Mouse (Mus musculus) R1 (cell line): ENCODE data around the gene Acr.

ENCODE experiments used
- DNase-seq: peaks from one replicate; pipeline ENCODE4 v3.0.0-alpha.2; 2018; ENCODE audit warnings: low read depth, low spot score

The Acr gene

DNA sequence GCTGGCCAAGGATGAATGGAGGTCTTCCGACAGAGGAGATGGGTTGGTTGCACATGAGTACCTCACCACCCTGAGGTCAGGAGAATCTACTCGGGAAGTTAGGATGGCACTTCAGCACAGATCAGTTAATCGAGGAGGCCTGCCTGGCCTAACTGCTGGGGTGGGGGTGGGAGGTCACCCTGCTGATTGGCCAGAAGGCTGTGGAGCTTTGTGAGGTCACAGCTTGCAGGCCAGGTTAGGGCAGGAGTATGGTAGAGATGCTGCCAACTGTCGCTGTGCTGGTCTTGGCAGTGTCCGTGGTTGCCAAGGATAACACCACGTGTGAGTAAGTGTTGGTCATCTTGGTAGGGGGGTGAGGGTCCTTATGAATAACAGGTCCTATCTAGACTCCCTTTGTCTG, at the start of gene Acr:
Gene Acr (plus strand): TSS at position 213 of the 400 bp plus-strand sequence.
- DNase-seq = no peak

DNA sequence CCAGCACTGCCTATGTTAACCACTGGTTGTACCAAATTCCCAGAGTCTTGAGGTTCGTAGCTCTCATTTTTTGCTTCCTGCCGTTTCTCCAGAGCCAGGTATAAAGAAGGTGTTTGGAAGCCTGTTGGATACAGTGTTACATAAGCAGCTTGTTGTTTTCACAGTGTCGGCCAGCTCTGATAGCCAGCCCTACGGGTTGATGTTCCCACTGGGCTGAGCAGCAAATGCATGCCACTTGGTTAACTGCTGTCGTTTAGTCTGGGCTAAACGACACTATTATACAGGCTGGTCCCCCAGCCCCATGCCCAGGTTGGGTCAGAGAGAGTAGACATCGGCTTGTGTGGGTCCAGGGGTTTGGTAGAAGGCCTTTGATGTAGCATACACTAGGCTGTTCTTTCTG, 46.2 kb upstream of the Acr start:
- no peak for DNase-seq

DNA sequence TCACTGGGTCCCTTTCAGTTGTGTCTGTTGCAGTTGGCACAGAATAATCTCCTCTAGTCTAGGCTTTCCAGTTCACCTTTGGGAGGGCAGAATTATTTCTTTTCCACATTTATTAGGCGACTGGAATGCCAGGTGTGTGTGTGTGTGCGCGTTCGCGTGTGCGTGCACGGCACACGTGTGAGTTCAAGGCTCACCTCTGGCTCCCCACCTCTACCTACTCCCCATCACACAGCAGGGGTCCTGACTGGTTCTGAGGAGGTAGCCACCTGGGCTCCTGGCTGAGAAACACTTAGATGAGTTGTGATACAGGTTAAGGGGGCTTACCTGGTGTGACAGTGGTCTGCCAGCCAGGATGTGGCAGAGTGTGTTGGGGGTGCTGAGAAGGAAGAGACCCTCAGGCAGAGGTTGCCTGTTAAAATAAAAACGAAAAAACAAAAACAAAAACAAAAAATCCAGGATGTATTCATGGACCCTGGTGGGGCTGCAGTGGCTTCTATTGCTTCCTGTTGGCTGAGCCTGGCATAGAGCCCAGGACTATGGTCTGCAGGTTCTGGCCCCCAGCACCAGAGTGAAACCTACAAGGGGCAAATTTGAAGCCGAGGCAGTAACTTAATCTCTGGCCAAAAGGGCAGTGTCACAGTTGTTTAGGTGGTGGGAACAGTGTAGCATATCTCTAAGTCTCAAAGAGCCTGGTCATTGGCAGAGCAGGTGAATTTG, 45.4 kb upstream of the Acr start:
- no peak for DNase-seq

DNA sequence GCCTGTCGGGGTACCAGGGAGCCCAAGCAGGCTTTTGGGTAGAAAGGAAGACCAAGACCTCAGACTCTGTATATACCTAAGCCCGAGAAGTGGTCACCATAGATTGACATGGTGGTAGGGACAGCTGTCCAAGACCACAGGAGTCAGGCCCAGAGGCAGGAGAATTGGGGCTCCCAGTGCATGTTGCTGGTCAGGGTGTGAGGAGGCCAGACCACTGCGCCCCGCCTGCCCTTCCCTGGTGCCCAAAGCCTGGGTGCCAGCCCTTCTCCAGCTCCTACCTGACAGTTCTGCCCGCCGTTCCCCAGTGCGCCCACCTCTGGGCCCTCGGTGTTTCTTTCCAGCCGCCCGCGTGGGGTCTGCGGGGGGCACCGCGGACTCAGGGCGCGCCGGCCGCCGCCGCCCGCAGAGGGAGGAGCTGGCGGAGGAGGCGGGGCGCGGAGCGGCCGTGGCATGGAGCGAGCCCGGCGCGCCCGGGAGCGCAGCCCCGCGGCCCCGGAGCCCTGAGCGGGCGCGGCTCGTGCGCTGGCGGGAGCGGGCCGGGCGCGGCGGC, 44.8 kb upstream of the Acr start:
- no peak for DNase-seq

DNA sequence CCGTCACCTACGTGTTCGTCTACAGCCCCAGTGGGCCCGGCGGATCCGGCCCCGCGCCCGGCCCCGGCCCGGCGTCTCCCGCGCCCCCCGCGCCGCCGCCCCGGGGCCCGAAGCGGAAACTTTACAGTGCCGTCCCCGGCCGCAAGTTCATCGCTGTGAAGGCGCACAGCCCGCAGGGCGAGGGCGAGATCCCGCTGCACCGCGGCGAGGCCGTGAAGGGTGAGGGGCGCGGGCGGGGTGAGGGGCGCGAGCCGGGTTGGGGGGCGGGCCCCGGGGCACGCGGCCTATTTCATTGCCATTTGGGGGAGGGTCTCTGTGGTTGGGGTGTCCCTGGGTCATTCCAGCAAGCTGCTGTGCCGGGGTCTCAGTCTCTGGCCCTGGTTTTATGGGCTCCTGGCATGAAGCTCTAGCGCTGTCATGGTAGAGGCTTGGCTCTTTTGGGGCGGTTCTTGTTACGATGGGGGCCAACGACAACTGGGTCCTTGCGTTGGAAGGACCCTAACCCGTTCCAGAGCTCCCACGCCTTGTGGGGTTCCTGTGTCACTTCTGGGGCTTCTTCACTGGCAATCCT, 44.0 kb upstream of the Acr start:
- DNase-seq = peak; percentile 28

DNA sequence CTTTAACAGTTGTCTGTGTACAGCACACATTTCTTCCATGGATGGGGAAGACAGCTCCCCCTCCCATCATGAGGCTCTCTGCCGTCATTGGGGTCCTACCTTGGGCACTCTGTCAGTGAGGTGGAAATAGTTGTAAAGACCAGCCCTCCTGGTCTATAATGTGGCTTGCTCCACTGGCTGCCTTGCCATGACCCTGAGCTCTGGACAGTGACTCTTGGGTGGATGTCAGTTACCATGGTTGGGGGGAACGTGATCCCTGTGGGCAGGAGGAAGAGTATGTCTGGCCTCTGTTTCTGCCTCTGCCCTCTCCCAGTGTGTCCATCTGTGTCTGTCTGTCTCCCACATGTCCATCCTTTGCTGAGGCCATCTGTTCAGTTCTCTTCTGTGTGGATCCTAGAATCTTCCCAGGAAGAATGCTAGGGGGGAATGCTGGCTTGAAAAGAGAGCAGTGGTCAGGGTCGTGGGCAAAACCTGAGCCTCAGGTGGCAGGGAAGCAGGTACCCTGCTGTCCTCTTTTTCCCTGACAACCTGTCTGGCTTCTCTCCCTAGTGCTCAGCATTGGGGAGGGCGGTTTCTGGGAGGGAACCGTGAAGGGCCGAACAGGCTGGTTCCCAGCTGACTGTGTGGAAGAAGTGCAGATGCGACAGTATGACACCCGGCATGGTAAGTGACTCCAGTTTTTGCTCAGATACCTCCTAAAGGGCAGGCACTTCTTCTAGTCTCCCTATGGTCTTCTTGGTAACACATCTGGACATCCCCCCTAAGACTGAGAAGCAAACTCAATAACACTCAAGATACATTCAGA, 43.3 kb upstream of the Acr start:
- no peak for DNase-seq

DNA sequence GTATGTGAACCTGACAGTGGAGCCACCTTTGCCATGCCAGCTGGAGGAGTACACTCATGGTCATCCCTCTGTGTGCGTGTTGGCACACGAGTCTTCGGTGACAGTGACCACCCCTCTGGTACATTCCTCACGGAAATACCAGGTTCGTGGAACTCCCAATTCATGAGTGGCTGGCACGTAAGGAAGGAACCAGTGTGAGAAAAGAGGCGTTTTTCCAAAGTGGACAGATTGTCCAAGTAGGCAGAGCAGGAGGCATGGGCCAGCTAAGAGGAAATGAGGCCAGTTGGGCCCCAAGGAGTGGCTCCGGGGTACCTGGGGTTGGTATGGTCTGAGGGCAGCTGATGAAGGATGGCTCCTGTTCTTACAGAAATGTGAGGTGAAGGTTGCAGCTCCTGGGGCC, 42.7 kb upstream of the Acr start:
- no peak for DNase-seq

DNA sequence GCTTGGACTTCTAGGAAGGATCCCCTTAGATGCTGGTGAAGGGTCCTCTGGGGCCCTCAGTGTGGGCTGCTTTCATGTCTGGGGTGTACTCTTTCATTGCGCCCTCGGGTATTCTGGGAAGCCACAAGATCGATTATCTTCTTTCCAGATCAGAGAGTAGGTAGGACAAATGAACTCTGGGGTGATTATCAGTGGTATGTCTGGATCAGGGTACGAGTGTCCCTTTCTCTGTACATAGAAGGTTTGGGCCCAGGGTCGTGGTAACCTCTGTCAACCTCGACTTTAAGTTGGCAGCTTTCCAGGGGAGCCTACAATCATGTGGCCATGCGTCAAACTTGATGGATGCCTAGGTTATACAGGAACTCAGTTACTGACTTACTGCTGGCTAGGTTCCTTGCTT, 42.2 kb upstream of the Acr start:
- DNase-seq = no peak

DNA sequence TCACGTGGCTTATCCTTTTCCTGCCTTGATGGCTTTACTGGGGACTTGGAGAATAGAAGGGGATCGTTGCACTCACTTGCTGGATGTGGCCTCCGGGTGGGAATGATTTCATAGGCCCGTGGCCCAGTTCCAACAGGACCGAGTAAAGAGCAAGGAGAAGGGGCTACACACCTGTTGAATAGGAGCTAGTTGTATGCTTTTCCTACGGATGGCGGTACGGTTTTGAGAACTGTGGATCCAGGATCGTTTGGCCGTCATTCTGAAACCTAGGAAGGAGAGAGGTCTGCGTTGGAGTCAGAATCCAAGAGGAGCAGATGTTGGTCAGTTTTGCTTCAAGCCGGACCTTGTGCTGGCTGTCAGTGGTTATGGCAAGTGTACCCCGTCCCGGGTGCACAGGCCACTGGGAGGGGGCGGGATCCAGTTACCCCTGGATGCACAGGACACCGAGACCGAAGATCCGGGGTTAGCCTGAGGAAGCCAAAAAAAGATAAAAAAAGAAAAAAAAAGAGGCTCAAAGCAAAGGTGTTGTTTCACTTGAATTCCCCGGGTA, 41.3 kb upstream of the Acr start:
- no peak for DNase-seq

DNA sequence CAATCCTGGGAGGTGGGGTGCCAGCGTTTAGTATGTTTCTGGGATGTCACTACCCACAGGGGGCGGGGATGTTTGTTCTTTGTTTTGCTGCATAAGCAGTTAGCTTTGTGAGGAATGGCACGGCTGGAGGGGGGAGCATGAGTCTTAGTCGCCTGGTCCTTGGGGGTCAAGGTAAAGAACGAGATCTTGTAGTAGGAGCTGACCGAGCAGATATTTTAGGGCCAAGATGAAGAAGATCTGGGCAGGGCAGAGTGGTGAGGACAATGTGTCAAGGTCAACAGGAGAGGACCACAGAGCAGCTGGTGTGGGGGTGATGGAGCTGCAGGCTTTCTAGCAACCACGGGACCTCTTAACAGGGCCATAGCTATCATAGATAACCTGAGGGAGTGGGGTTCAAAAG, 40.7 kb upstream of the Acr start:
- DNase-seq = no peak

DNA sequence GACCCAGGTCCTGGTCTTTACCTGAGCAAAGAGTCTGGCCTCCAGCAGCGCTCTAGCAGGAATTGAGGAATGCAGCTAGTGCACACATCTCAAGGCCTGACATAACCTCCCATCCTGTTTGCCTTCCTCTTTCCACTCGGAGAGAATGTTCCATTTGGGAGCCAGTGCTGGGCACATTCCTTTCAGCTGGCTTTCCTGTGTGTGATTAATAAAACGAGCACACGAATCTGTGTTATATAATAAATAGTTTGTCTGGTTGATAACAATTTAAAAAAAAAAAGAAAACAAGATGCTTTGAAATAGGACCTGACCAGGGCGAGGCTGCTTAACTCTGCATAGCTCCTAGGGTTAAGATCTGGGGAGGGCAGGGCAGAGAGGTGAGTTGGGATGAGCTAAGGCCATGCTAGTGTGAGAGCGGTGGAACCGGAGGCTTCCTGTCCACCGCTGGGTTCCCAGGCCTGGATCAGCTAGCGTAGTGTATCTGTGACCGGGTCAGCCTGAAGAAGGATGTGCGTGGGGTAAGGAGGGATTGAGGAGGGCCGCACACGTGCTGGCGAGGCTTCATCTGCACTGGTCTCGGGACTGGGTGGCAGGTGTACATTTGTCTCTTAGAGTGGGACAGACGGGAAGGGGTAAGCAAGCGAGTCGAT, 39.8 kb upstream of the Acr start:
- DNase-seq = no peak

DNA sequence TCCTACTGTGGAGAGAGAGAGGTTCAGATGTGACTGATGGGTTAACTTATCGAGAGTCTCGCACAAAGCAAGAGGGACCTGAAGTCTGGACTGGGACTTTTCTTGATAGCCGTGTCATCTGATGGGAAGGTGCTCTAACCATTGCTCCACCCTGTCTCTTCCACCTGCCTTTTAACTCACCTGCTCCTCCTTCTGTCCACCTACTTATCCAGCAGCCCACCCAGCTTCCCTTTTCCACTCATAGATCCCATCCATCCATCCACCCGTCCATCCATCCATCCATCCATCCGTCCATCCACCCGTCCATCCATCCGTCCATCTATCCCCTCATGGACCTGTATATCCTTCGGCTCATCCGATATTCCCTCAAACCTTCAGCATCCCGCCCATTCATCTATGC, 39.2 kb upstream of the Acr start:
- DNase-seq = no peak

DNA sequence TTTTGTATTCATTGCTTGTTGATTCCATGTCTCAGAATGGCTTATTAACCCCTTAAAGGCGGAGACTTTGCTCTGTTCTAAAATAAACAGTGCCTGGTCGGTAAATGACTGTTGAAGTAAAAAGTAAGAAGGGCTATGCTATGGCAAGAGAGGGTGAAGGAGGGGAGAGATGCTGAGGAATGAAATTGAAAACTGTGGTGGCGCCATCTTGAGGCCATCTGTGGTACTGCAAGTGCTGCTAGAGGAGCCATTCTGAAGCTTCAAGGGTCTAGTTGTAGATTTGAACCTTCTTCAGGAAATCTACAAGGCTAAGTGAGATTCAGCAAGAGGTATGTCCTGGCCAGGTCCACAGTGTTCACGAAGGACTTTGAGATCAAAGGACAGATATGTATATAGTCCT, 37.8 kb upstream of the Acr start:
- DNase-seq = peak; percentile 64

DNA sequence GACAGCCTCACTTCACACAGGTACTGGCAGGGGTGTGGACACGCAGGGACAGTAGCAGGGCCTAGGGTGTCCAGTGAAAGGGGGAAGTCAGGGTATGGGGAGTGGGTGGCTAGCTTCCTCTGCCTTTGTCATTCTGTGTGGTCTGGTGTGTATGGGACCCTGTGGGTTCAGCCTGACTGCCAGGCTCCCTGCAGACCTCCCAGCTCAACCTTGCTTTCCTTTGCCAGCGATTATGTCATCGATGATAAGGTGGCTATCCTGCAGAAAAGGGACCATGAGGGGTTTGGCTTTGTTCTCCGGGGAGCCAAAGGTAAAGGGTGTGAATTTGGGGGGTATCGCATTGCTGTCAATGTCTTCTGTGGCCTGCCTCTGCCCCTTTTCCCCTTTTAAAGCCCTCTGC, 36.7 kb upstream of the Acr start:
- DNase-seq = no peak

DNA sequence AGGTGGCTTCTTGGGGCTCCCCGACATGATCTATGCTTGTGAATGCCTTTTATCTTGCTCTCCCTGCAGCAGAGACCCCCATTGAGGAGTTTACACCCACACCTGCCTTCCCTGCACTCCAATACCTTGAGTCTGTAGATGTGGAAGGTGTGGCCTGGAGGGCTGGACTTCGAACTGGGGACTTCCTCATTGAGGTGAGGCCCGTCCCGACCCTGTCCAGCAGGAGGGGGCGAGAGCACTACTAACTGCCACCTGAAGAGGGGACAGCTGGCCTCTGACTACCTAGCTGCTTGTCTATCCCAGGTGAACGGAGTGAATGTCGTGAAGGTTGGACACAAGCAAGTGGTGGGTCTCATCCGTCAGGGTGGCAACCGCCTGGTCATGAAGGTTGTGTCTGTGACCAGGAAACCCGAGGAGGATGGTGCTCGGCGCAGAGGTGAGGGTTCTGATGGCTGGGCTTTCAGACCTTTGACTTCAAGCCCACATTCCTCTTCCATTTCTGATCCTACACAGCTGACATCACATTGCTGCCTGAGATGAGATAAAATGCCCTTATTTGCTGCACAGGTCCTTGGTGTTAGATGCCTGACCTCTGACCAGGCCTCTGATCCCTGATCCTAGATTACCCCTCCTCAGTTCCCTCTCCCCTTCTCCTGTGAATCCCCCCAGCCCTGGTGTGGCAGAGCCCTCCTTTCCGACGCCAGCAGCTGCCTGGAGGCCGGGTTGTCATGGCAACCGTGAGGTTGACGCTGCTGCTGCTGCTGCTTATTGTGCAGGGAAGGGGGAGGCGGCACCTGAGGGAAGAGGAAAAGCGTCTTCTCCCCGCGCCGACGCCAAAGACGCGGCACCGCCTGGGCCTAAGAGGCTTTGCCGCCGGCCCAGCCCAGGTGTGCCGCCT, 35.9 kb upstream of the Acr start:
- DNase-seq = peak; percentile 87

DNA sequence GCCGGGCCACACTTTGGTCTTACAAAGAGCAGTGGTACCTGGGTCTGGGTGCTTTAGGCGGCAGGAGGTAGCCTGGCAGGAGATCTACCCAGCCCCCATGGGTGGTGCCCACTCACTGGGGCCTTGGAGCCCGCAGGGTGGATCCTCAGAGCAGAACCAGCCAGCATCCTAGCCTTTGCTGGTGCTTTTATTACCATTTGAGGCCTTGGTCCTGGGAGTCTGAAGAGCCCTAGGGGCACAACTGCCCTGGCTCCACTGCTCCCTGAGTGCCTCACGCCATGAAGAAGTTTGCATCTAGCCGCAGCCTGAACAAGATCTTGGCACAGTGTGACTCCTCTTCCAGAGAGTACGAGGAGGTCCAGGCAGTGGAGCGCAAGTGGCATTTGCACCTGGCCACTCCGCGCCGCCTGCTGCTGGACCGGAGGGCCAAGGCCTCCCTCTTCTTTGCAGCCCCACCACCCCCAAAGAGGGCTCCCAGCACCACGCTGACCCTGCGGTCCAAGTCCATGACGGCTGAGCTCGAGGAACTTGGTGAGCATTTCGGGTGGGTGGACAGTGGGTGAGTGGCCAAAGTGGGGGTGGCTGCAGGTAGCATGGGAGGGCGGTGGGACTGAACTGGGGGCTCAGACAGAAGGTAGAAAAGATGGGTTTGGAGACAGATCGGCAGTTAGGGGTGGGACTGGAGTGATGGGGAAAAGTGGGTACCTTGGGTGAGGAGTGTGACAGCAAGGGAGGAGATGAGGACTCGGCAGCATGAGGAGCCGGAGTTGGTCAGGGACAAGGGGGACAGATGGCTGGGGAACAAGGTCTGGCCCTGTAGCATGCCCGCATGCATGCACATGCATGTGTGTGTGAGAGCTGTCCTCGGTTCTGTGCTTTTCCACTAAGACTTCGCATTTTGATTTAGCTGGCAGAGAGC, 34.9 kb upstream of the Acr start:
- DNase-seq = no peak

DNA sequence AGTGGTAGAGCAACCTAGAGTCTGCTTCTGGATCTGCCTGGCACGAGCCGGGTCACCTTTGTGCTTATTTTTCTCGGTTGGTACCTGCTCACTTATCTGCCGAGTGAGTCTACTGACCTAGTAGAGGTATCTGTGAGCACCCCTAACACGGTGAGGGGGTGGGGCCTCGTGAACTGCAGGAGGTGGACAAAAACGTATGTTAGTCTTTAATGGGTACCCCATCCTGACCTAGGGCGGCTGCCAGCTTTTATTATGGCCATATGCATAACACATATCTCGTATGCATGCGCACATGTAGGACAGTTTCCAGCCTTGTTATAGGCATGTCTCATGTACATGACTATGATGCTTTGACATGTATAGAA, 34.3 kb upstream of the Acr start:
- DNase-seq = no peak

DNA sequence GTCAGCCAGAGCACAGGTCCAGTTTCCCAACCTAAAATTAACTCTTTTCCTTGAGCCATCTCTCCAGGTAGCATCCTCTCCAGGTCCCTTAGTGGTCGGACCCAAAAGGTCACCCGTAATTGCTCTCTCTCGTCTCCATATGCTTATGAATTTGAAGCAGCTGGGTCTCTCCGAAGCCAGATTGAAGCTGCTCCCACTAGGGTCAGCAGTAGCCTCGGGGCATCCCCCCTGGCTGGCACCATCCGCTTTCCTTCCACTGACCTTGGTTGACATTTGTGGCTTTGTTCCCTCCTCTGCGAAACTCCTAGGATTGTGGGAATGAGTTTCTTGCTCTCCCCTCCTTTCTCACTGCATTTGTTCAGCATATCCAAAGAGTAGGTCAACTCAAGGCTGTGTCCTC, 24.0 kb upstream of the Acr start:
- no peak for DNase-seq

DNA sequence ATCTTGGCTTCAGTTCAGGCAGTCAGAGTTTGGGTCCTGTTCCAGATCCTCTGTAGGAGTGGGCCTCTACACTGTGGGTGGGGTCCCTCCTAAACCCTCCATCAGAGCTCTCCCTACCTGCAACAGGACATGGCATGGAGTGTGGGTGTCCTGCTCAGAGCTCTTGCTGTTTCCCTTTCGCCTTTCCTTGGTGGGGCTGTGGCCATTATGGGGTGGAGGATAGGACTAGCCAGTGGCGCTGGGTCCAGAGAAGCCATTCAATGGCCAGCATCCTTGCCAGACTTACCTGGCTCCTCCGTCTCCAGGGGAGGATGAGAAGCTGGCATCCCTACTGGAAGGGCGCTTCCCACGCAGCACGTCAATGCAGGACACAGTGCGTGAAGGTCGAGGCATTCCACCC, 20.8 kb upstream of the Acr start:
- no peak for DNase-seq
